Mouse (Mus musculus): Measurements from ENCODE around the gene Siglece. TPM values are rescaled to one million over a fixed set of nuclear protein-coding genes. Genes with fewer than 3 reads are reported as not detected.

The Siglece gene
- total RNA-seq, 1 experiment from 2014 or later = 0.64 TPM

- no peak for ATAC-seq (replicated peaks; ENCODE audit: low read depth, poor library complexity, severe bottlenecking)
These were observed 25.5 kb downstream of the Siglece start, which contains the start of gene Ceacam18 for GRCm38 (mm10) chr7:43634500-43634899. Gene Ceacam18 (plus strand): TSS chr7:43634707.

DNA sequence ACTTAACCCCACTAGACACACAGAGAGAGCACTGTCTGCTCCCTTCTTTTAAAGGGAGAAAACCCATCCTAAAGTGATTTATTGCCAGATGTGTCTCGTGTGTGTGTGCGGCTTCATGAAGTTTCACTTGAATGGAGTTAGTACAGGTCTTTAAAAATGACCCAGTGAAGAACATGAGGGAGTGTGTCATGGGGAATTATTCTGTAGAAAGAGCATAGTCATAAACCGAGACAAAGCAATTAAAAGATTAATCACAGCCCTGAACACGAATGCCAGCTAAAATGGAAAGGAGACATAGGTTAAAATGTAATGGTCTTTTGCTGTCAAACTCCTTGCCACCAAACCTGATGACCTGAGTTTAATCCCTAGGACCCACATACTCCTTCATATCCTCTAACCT lies 26.0 kb downstream of the Siglece start:
- no peak for ATAC-seq (replicated peaks; ENCODE audit: low read depth, poor library complexity, severe bottlenecking)

DNA sequence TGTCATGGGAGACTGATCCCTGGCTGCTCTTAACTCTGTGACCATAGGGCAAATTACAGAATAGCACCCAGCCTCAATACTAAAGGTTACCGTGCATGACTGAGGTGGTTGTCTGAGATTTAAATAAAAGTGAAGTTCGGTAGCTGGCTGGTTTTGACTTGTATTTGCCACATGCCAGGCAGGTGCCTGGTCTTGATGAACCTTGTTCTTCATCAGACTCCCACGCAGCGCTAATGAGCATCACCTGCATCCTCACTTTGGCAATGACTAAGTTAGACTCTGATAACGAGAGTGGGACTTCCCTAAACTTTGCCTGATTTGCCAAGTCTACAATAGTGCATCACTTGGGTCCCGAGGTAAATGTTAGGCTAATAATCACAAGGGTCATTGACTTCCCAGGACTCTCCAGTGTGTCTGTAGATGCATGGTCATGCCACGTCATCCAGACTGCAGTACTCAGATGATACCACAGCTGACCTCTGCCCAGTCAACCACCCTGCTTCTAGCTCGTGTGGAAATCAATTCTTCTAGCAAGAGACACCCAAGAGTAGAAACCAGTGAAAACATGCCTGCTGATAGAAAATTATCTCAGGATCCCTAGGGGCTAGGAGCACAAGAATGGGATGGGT lies 34.1 kb downstream of the Siglece start:
- ATAC-seq (replicated peaks; ENCODE audit: low read depth, poor library complexity, severe bottlenecking) = no peak

DNA sequence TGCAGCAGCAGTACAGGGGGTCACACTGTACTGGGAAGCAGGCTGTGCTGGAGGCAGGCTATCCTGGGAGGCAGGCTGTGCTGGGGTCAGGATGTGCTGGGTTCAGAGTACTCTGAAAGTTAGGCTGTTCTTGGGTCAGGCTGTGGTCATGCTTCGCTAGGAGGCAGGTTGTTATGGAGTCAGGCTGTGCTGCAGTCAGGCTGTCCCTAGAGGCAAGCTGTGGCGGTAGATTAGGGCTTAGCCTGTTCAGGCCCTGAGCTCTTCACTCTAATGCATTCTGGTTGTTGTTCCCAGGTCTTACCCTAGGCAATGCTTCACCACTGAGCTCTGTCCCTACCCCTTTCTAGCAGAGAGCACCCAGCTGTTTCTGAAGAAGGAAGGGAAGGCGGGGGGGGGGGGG lies 34.9 kb downstream of the Siglece start:
- no peak for ATAC-seq (replicated peaks; ENCODE audit: low read depth, poor library complexity, severe bottlenecking)

- ATAC-seq (replicated peaks; ENCODE audit: low read depth, poor library complexity, severe bottlenecking) = no peak
These were observed 36.1 kb downstream of the Siglece start for GRCm38 (mm10) chr7:43623819-43624218.

DNA sequence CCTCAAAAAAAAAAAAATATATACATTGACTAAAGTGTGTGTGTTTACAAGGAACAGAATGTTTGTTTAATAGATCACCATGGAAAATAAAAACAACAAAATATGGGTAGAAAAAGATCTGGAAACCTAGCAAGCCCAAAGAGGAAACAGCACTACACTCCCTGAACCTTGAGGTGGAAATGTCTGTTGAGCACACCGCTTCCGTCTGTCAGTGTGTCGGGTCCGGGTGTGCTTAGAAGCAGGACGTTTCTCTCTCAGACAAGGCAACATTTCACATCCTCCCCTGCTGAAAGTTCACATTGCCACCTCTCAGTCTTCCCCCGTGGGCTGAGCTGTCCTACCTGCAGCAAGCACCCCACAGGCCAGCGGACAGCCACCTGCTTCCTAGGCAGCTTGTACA lies 37.0 kb downstream of the Siglece start:
- 0 out of 2 replicates have a peak, but pooled peaks have one; percentile 29 for ATAC-seq (replicated peaks; ENCODE audit: low read depth, poor library complexity, severe bottlenecking)

- peak; percentile 58; the same call in 1 of the 2 replicates for ATAC-seq (replicated peaks; ENCODE audit: low read depth, poor library complexity, severe bottlenecking)
These were observed 46.0 kb downstream of the Siglece start for GRCm38 (mm10) chr7:43613816-43614551.

DNA sequence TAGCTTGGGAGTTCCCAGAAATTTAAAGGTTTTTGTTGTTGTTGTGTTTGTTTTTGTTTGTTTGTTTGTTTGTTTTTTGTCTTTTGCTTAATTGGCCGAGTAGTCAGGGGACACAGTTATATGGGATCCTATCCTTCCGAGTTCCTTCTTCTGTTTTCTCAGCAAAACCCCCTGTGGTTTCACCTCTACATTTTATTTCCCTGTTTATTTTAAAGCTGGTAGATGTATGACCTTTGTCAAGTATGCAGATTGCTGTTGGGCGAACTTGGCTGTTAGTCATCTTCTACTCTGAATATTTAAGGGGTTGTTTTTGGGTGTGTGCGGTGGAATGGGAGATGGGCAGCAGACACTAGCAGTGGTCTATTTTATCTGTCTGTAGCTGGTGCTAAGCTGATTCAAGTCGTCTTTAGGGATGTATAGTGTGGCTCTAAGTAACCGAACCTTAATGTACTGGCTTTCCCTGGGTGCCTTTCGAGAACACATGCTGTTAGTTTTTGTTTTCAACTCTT lies 51.6 kb downstream of the Siglece start:
- no peak for ATAC-seq (replicated peaks; ENCODE audit: low read depth, poor library complexity, severe bottlenecking)

DNA sequence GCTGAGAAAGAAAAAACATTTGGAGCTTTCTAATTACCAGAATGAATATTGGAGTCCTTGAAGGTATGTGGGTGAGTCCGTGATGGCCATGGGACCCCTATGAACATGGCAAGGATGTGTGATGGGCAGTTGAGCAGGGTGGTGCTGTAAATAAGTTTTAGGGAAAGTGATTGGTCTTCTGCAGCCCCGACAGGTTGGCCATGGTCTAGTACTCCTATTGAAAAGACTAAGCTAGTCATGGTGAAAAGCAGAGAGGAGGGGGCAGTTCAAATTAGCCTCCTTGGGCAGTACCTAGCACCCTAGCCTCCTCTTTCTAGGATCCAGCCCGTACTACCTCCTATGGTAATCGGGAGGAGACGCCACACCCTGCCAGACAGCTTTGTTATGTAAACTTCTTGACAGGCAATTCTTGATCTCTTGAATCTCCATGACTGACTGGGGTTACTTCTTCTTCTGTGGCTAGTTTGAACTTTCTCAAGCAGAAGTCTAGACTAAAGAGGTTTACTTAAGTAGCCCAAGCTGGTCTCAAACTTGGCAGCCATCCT lies 52.1 kb downstream of the Siglece start:
- ATAC-seq (replicated peaks; ENCODE audit: low read depth, poor library complexity, severe bottlenecking) = peak; percentile 64

GRCm38 (mm10) chr7:43606896-43607742 lies 52.8 kb downstream of the Siglece start, which contains the start of gene Zfp819:
Gene Zfp819 (plus strand): TSS chr7:43607169.
- peak; percentile 78 for ATAC-seq (replicated peaks; ENCODE audit: low read depth, poor library complexity, severe bottlenecking)

DNA sequence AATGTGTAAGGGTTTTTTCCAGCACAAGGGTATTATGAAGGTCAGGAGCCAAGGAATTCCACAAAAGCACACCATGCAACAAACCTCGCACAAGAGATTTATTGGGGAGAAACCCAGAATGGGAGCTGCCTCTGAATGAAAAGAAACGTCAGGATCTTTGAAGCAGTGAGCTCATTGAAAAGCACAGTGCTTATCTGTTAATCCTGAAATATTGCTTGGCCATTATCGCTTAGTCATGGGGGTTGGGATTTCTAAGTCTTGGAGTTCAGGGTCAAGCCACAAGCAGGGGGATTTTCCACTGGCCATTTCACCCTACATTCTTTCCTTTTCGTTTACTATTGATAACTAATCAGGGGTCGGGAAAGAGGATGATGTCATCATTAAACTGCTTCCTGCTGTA lies 58.1 kb downstream of the Siglece start:
- no peak for ATAC-seq (replicated peaks; ENCODE audit: low read depth, poor library complexity, severe bottlenecking)

Other genes starting within 250 kb of the Siglece start
- 1.4 TPM in 1 of 2 replicates, not detected in the other for gene Lim2, start 232.5 kb downstream of the Siglece start, total RNA-seq (2017)
- gene Nkg7, start 223.1 kb downstream of the Siglece start, total RNA-seq (2017) = 154 and 175 TPM in 2 replicates
- 2.9 TPM in 1 of 2 replicates, not detected in the other for gene Cldnd2, start 219.4 kb downstream of the Siglece start, total RNA-seq (2017)
- gene Etfb, start 216.1 kb downstream of the Siglece start, total RNA-seq (2017) = 481 and 496 TPM in 2 replicates
- 2.6 and 8.0 TPM in 2 replicates for gene Gm45233, start 216.0 kb downstream of the Siglece start, total RNA-seq (2017)
- gene Vsig10l, start 197.0 kb downstream of the Siglece start, total RNA-seq (2017) = 3.9 and 8.6 TPM in 2 replicates
- not detected in 2 replicates for gene Iglon5, start 170.1 kb downstream of the Siglece start, total RNA-seq (2017)
- gene 4931406B18Rik, start 154.2 kb downstream of the Siglece start, total RNA-seq (2017) = not detected in 2 replicates
- 3.9 and 5.8 TPM in 2 replicates for gene Cd33, start 115.7 kb downstream of the Siglece start, total RNA-seq (2017)
- 1.4 and 1.5 TPM in 2 replicates for gene Zfp658, start 97.9 kb downstream of the Siglece start, total RNA-seq (2017)
- gene Zfp719, start 80.6 kb downstream of the Siglece start, total RNA-seq (2017) = 7.8 and 8.1 TPM in 2 replicates
- 0.09 TPM in 1 of 2 replicates, not detected in the other for gene Zfp819, start 53.0 kb downstream of the Siglece start, total RNA-seq (2017)
- not detected in 2 replicates for gene Ceacam18, start 25.5 kb downstream of the Siglece start, total RNA-seq (2017)
- 8.1 and 9.3 TPM in 2 replicates for gene Ctu1, start 11.9 kb upstream of the Siglece start, total RNA-seq (2017)
- not detected in 2 replicates for gene Klk14, start 30.3 kb upstream of the Siglece start, total RNA-seq (2017)
- not detected in 2 replicates for gene Klk13, start 52.4 kb upstream of the Siglece start, total RNA-seq (2017)
- gene Klk12, start 108.7 kb upstream of the Siglece start, total RNA-seq (2017) = not detected in 2 replicates
- not detected in 2 replicates for gene Klk11, start 114.4 kb upstream of the Siglece start, total RNA-seq (2017)
- not detected in 2 replicates for gene Klk10, start 120.9 kb upstream of the Siglece start, total RNA-seq (2017)
- gene Klk9, start 131.7 kb upstream of the Siglece start, total RNA-seq (2017) = not detected in 2 replicates
- 29.0 and 33.0 TPM in 2 replicates for gene Klk8, start 137.4 kb upstream of the Siglece start, total RNA-seq (2017)
- gene Klk7, start 151.1 kb upstream of the Siglece start, total RNA-seq (2017) = not detected in 2 replicates
- not detected in 2 replicates for gene Klk6, start 164.3 kb upstream of the Siglece start, total RNA-seq (2017)
- not detected in 2 replicates for gene Klk5, start 181.8 kb upstream of the Siglece start, total RNA-seq (2017)
- gene Klk4, start 221.0 kb upstream of the Siglece start, total RNA-seq (2017) = not detected in 2 replicates